Mouse (Mus musculus) CH12.LX (cell line): ENCODE measurements at regions not wholly inside any gene's neighbourhood (a gene's known extent, or its start where the extent isn't known, plus 50 kb on each side); places are given as distances from the start of the nearest gene placed in this dataset.

Experiments used
- DNase-seq: peaks from one replicate; pipeline ENCODE4 v3.0.0-alpha.2; 2013; ENCODE audit errors: extremely low read depth
- H3K27ac ChIP-seq: 2 replicates; pipeline ENCODE4 v1.5.1; 2012; ENCODE audit warnings: low read depth, mild to moderate bottlenecking, control low read depth, moderate library complexity; ENCODE audit not compliant: insufficient read depth
- H3K27me3 ChIP-seq: replicated peaks from 2 replicates; pipeline ENCODE3; 2012; ENCODE audit warnings: inconsistent platforms
- H3K36me3 ChIP-seq, 2 experiments: replicated peaks in 1 of 2; 2 replicates each; pipeline versions ENCODE3 to v1.6.1; 2012; ENCODE audit warnings: inconsistent platforms in 1 of 2, low read length in 1 of 2, mild to moderate bottlenecking in 1 of 2, mixed read lengths in 1 of 2, moderate library complexity in 1 of 2; ENCODE audit not compliant: control insufficient read depth in 1 of 2, insufficient read depth in 1 of 2
- H3K4me1 ChIP-seq, 2 experiments: 2 replicates each; pipeline ENCODE4 v1.6.1; 2012; ENCODE audit warnings: inconsistent platforms in 1 of 2, moderate library complexity in 1 of 2; ENCODE audit not compliant: insufficient read depth in 2 of 2, control insufficient read depth in 1 of 2
- H3K4me2 ChIP-seq: 2 replicates; pipeline ENCODE4 v1.6.1; 2012; ENCODE audit warnings: low read depth, mild to moderate bottlenecking, control low read depth; ENCODE audit not compliant: poor library complexity, insufficient read depth, severe bottlenecking
- H3K4me3 ChIP-seq, 3 experiments: fragments of 150-350 bp in 1 of 3; sonication (generic) in 1 of 3; replicated peaks in 1 of 3; 2 replicates each; pipeline versions ENCODE3 to v1.5.1; 2011 to 2012; ENCODE audit warnings: low read depth in 2 of 3, low read length in 2 of 3, mild to moderate bottlenecking in 2 of 3, moderate library complexity in 2 of 3, control low read depth in 1 of 3, improper control_type of control experiment in 1 of 3, inconsistent platforms in 1 of 3, mixed read lengths in 1 of 3; ENCODE audit not compliant: poor library complexity in 1 of 3
- H3K79me2 ChIP-seq: replicated peaks from 2 replicates; pipeline ENCODE4 v1.6.1; 2012; ENCODE audit warnings: mild to moderate bottlenecking, moderate library complexity; ENCODE audit not compliant: control insufficient read depth, poor library complexity, insufficient read depth, severe bottlenecking; ENCODE audit errors: extremely low read depth
- H3K9ac ChIP-seq: 2 replicates; pipeline ENCODE4 v1.6.1; 2012; ENCODE audit warnings: low read depth, mild to moderate bottlenecking, control low read depth, moderate library complexity; ENCODE audit not compliant: insufficient read depth
- H3K9me3 ChIP-seq: replicated peaks from 2 replicates; pipeline ENCODE3; 2012; ENCODE audit warnings: low read length, inconsistent platforms, mixed read lengths
- BHLHE40 ChIP-seq: IDR thresholded peaks from 2 replicates; pipeline ENCODE4 v1.6.1; 2011; ENCODE audit warnings: mild to moderate bottlenecking, low read depth, low read length, improper control_type of control experiment
- CHD2 ChIP-seq: IDR thresholded peaks from 2 replicates; pipeline ENCODE4 v1.6.1; 2011; ENCODE audit warnings: low read length, improper control_type of control experiment
- CTCF ChIP-seq, 2 experiments: IDR thresholded peaks in 1 of 2; conservative IDR thresholded peaks in 1 of 2; 2 replicates each; pipeline ENCODE4 v1.5.1; 2011 to 2012; ENCODE audit warnings: low read depth in 2 of 2, low read length in 2 of 2, improper control_type of control experiment in 1 of 2, inconsistent platforms in 1 of 2, mild to moderate bottlenecking in 1 of 2, moderate library complexity in 1 of 2
- E2F4 ChIP-seq: IDR thresholded peaks from 2 replicates; pipeline ENCODE4 v1.6.1; 2011; ENCODE audit warnings: low read depth, low read length, improper control_type of control experiment; ENCODE audit not compliant: insufficient replicate concordance
- GABPA ChIP-seq: IDR thresholded peaks from 2 replicates; pipeline ENCODE4 v1.6.1; 2012; ENCODE audit warnings: low read depth, low read length, improper control_type of control experiment, inconsistent platforms; ENCODE audit not compliant: insufficient replicate concordance
- IRF4 ChIP-seq: IDR thresholded peaks from 2 replicates; pipeline ENCODE4 v1.6.1; 2014; ENCODE audit warnings: low read depth, mild to moderate bottlenecking, inconsistent platforms, low read length, improper control_type of control experiment
- JUN ChIP-seq: IDR thresholded peaks from 2 replicates; pipeline ENCODE4 v1.6.1; 2011; ENCODE audit warnings: low read depth, mild to moderate bottlenecking, low read length, improper control_type of control experiment, moderate library complexity; ENCODE audit not compliant: insufficient read depth
- KAT2A ChIP-seq: IDR thresholded peaks from 2 replicates; pipeline ENCODE4 v1.6.1; 2012; ENCODE audit warnings: low read length, improper control_type of control experiment, inconsistent platforms; ENCODE audit not compliant: insufficient replicate concordance
- MAX ChIP-seq: IDR thresholded peaks from 2 replicates; pipeline ENCODE4 v1.6.1; 2011; ENCODE audit warnings: low read length, improper control_type of control experiment
- MAZ ChIP-seq: IDR thresholded peaks from 2 replicates; pipeline ENCODE4 v1.6.1; 2012; ENCODE audit warnings: low read depth, mild to moderate bottlenecking, inconsistent platforms, low read length, improper control_type of control experiment, moderate library complexity
- MEF2A ChIP-seq: IDR thresholded peaks from 2 replicates; pipeline ENCODE4 v1.6.1; 2014; ENCODE audit warnings: low read depth, mild to moderate bottlenecking, inconsistent platforms, low read length, improper control_type of control experiment, borderline replicate concordance
- MXI1 ChIP-seq: IDR thresholded peaks from 2 replicates; pipeline ENCODE4 v1.6.1; 2011; ENCODE audit warnings: mild to moderate bottlenecking, low read depth, low read length, improper control_type of control experiment
- NELFE ChIP-seq: IDR thresholded peaks from 2 replicates; pipeline ENCODE4 v1.6.1; 2011; ENCODE audit warnings: low read depth, low read length, improper control_type of control experiment
- PAX5 ChIP-seq: IDR thresholded peaks from 2 replicates; pipeline ENCODE4 v1.6.1; 2012; ENCODE audit warnings: low read length, inconsistent platforms, mixed read lengths
- POLR2A ChIP-seq: IDR thresholded peaks from 2 replicates; pipeline ENCODE4 v1.6.1; 2011; ENCODE audit warnings: low read depth, mild to moderate bottlenecking, improper control_type of control experiment, low read length
- POLR2AphosphoS2 ChIP-seq: IDR thresholded peaks from 2 replicates; pipeline ENCODE4 v1.6.1; 2011; ENCODE audit warnings: low read depth, low read length, improper control_type of control experiment
- RCOR1 ChIP-seq: conservative IDR thresholded peaks from 2 replicates; pipeline ENCODE4 v1.6.1; 2012; ENCODE audit warnings: low read depth, mild to moderate bottlenecking, inconsistent platforms, low read length, improper control_type of control experiment
- SIN3A ChIP-seq: IDR thresholded peaks from 2 replicates; pipeline ENCODE4 v1.6.1; 2012; ENCODE audit warnings: low read length, improper control_type of control experiment, inconsistent platforms
- SMC3 ChIP-seq: IDR thresholded peaks from 2 replicates; pipeline ENCODE4 v1.6.1; 2011; ENCODE audit warnings: low read depth, low read length, improper control_type of control experiment
- TBP ChIP-seq: conservative IDR thresholded peaks from 2 replicates; pipeline ENCODE4 v1.6.1; 2011; ENCODE audit warnings: low read depth, low read length, improper control_type of control experiment
- TCF12 ChIP-seq: IDR thresholded peaks from 2 replicates; pipeline ENCODE4 v1.6.1; 2014; ENCODE audit warnings: low read depth, mild to moderate bottlenecking, inconsistent platforms, low read length, improper control_type of control experiment
- USF2 ChIP-seq: conservative IDR thresholded peaks from 2 replicates; pipeline ENCODE4 v1.6.1; 2011; ENCODE audit warnings: low read depth, low read length, improper control_type of control experiment
- ZC3H11A ChIP-seq: IDR thresholded peaks from 2 replicates; pipeline ENCODE4 v1.6.1; 2012; ENCODE audit warnings: low read depth, mild to moderate bottlenecking, inconsistent platforms, low read length, improper control_type of control experiment
- ZKSCAN1 ChIP-seq: IDR thresholded peaks from 2 replicates; pipeline ENCODE4 v1.6.1; 2012; ENCODE audit warnings: low read depth, inconsistent platforms, low read length, improper control_type of control experiment, borderline replicate concordance
- ZMIZ1 ChIP-seq: IDR thresholded peaks from 2 replicates; pipeline ENCODE4 v1.6.1; 2012; ENCODE audit warnings: low read depth, mild to moderate bottlenecking, inconsistent platforms, low read length, improper control_type of control experiment
- ZNF384 ChIP-seq: IDR thresholded peaks from 2 replicates; pipeline ENCODE4 v1.6.1; 2012; ENCODE audit warnings: low read depth, low read length, improper control_type of control experiment, inconsistent platforms
- dilution Hi-C: fragments of 300-500 bp; cut with MboI; formaldehyde crosslinking; loops from 2 replicates; pipeline ENCODE4 v1.14.3; 2020; ENCODE audit warnings: low sequenced_read_pairs; ENCODE audit not compliant: extremely low pct_unique_long_range_greater_than_20kb, extremely low pct_ligation_motif_present
- in situ Hi-C: fragments of 300-500 bp; cut with MboI; formaldehyde crosslinking; loops from 3 replicates; pipeline ENCODE4 v1.14.3; 2019; ENCODE audit warnings: low sequenced_read_pairs, low pct_ligation_motif_present, low pct_unique_long_range_greater_than_20kb, mixed read lengths

GRCm38 (mm10) chr8:115980616-115981015 is 273.0 kb upstream of the Maf start:
- Histone ChIP-seq H3K27me3 (peaks cover 31% of the 10 kb centered on the region), H3K27ac (no peak overlapping the region), H3K9me3 (peaks cover 52% of the 10 kb centered on the region), H3K4me1 (no peaks in the 10 kb centered on the region), H3K9ac (no peak overlapping the region), H3K4me3 (no peak overlapping the region), H3K79me2 (no peaks in the 10 kb centered on the region), H3K36me3 (no peaks in the 10 kb centered on the region), H3K4me2 (no peak overlapping the region)
- no peak for DNase-seq
- in situ Hi-C loops: no loop called here
- no peak for TF ChIP-seq CHD2
- TF ChIP-seq JUN: no peak
- TF ChIP-seq NELFE: no peak
- no peak for TF ChIP-seq USF2
- no peak for TF ChIP-seq SMC3
- TF ChIP-seq ZC3H11A: no peak
- no peak for TF ChIP-seq GABPA
- no peak for TF ChIP-seq E2F4
- TF ChIP-seq MEF2A: no peak
- TF ChIP-seq MXI1: no peak
- TF ChIP-seq POLR2AphosphoS2: no peak
- no peak for TF ChIP-seq SIN3A
- TF ChIP-seq ZNF384: no peak
- TF ChIP-seq ZKSCAN1: no peak
- TF ChIP-seq CTCF (conservative IDR thresholded peaks at IDR 0.05 in 1 of 2, IDR thresholded peaks at IDR 0.05 in 1 of 2; ENCODE audit: low read depth in 2 of 2, low read length in 2 of 2): no peak
- no peak for TF ChIP-seq TBP
- no peak for TF ChIP-seq POLR2A
- TF ChIP-seq IRF4: no peak
- TF ChIP-seq BHLHE40: no peak
- dilution Hi-C loops: no loop called here

- Histone ChIP-seq H3K4me3 (no peak overlapping the region), H3K4me2 (no peak overlapping the region), H3K9ac (no peak overlapping the region), H3K79me2 (no peaks in the 10 kb centered on the region), H3K27ac (no peak overlapping the region), H3K27me3 (peaks cover 32% of the 10 kb centered on the region), H3K4me1 (no peaks in the 10 kb centered on the region), H3K9me3 (peaks cover 40% of the 10 kb centered on the region), H3K36me3 (no peaks in the 10 kb centered on the region)
- DNase-seq: no peak
- dilution Hi-C loops (no loop called here), in situ Hi-C loops (no loop called here)
- TF ChIP-seq MAX (no peak), KAT2A (no peak), ZMIZ1 (no peak), ZNF384 (no peak), MAZ (no peak), PAX5 (no peak), GABPA (no peak), CTCF (conservative IDR thresholded peaks at IDR 0.05 in 1 of 2, IDR thresholded peaks at IDR 0.05 in 1 of 2; ENCODE audit: low read depth in 2 of 2, low read length in 2 of 2) (no peak), IRF4 (no peak), CHD2 (no peak), JUN (no peak), POLR2AphosphoS2 (no peak), BHLHE40 (no peak), RCOR1 (no peak), MXI1 (no peak), TCF12 (no peak), E2F4 (no peak)
These were observed 269.6 kb upstream of the Maf start for GRCm38 (mm10) chr8:115977152-115977551.
